Mouse (Mus musculus) neural tube, embryonic 14.5 days (tissue): ENCODE measurements around the gene Hmces. TPM values are rescaled to one million over a fixed set of nuclear protein-coding genes. Genes with fewer than 3 reads are reported as not detected.
A peak's percentile ranks its signal among the peaks of the same experiment; 100 is the strongest.
"Not testable (repeated sequence)": the region's sequence is repeated elsewhere in the genome, so short reads cannot be mapped to it uniquely, and the experiment has no call there.

ENCODE experiments used
- ATAC-seq: fragments of 200-750 bp; cut with Nextera tagmentation; 2 replicates; pipeline ENCODE4 v1.8.0; 2017; ENCODE audit warnings: low read depth, mild to moderate bottlenecking, moderate TSS enrichment, moderate library complexity
- H3K27ac ChIP-seq: fragments of 300-500 bp; sonication (generic); 2 replicates; pipeline ENCODE4 v1.5.1; 2014; ENCODE audit warnings: low read depth, mild to moderate bottlenecking, control low read depth, low read length, moderate library complexity, mixed read lengths
- H3K27me3 ChIP-seq: fragments of 300-500 bp; sonication (generic); 2 replicates; pipeline ENCODE4 v1.6.1; 2014; ENCODE audit warnings: low read length; ENCODE audit not compliant: control insufficient read depth, insufficient read depth
- H3K36me3 ChIP-seq: fragments of 300-500 bp; sonication (generic); 2 replicates; pipeline ENCODE4 v1.6.1; 2014; ENCODE audit warnings: low read length, mixed read lengths; ENCODE audit not compliant: control insufficient read depth, insufficient read depth
- H3K4me1 ChIP-seq: fragments of 300-500 bp; sonication (generic); 2 replicates; pipeline ENCODE4 v1.6.1; 2014; ENCODE audit warnings: low read length; ENCODE audit not compliant: control insufficient read depth, insufficient read depth
- H3K4me2 ChIP-seq: fragments of 300-500 bp; sonication (generic); 2 replicates; pipeline ENCODE4 v1.6.1; 2014; ENCODE audit warnings: mild to moderate bottlenecking, low read depth, low read length, control low read depth
- H3K4me3 ChIP-seq: fragments of 300-500 bp; sonication (generic); 2 replicates; pipeline ENCODE4 v1.5.1; 2014; ENCODE audit warnings: low read depth, low read length, control low read depth, mixed read lengths
- H3K9ac ChIP-seq: fragments of 300-500 bp; sonication (generic); replicated peaks from 2 replicates; pipeline ENCODE4 v1.6.1; 2014; ENCODE audit warnings: low read depth, mild to moderate bottlenecking, control low read depth, low read length, mixed read lengths
- H3K9me3 ChIP-seq: fragments of 300-500 bp; sonication (generic); 2 replicates; pipeline ENCODE4 v1.6.1; 2016; ENCODE audit warnings: low read length; ENCODE audit not compliant: control insufficient read depth
- WGBS: fragments of 180-500 bp; shearing (Covaris S2); extraction: QIAGEN DNeasy Blood & Tissue Kit; methylation state at CpG from one replicate; pipeline ENCODE4 v1.1.7; 2014; 5-methylcytosine and 5-hydroxymethylcytosine counted together
- polyA plus RNA-seq: library from polyadenylated mRNA; unstranded; fragments of >200 nt; fragmentation: Nextera tagmentation; extraction: Ambion mirVana; gene quantifications from 2 replicates; pipeline ENCODE4 v1.2.1, GENCODE M21; 2014

The Hmces gene
- polyA plus RNA-seq, 1 experiment from 2014 or later: 46.6 TPM

GRCm38 (mm10) chr6:87937178-87937788 lies 23.5 kb downstream of the Hmces start:
- Histone ChIP-seq H3K27me3 (no peaks in the 10 kb centered on the region), H3K4me1 (no peaks in the 10 kb centered on the region), H3K9ac (no peak overlapping the region), H3K4me2 (peak overlapping the region; percentile 14; the same call in 1 of the 2 replicates), H3K36me3 (peaks cover 33% of the 10 kb centered on the region), H3K4me3 (no peak overlapping the region), H3K27ac (0 out of 2 replicates have a peak overlapping the region, but pooled peaks have one; percentile 22), H3K9me3 (no peaks in the 10 kb centered on the region)
- 30% methylated on average over 19 of the region's 19 CpGs for WGBS
- ATAC-seq: peak; percentile 93

GRCm38 (mm10) chr6:87938941-87939340 lies 25.2 kb downstream of the Hmces start:
- ATAC-seq: no peak
- Histone ChIP-seq H3K36me3 (peaks cover 21% of the 10 kb centered on the region), H3K4me2 (no peak overlapping the region), H3K27ac (no peak overlapping the region), H3K4me3 (no peak overlapping the region), H3K27me3 (no peaks in the 10 kb centered on the region), H3K4me1 (no peaks in the 10 kb centered on the region), H3K9ac (no peak overlapping the region), H3K9me3 (no peaks in the 10 kb centered on the region)
- 79% methylated on average over 3 of the region's 3 CpGs for WGBS

GRCm38 (mm10) chr6:87942179-87942578 lies 28.4 kb downstream of the Hmces start:
- H3K4me1 ChIP-seq: no peaks in the 10 kb centered on the region
- 0 out of 2 replicates have a peak, but pooled peaks cover 2% of the 10 kb centered on the region for H3K36me3 ChIP-seq
- H3K27me3 ChIP-seq: no peaks in the 10 kb centered on the region
- no peak overlapping the region for H3K4me3 ChIP-seq
- H3K27ac ChIP-seq: no peak overlapping the region
- no peak overlapping the region for H3K4me2 ChIP-seq
- no peaks in the 10 kb centered on the region for H3K9me3 ChIP-seq
- 91% methylated on average over 7 of the region's 7 CpGs for WGBS
- ATAC-seq: no peak
- H3K9ac ChIP-seq: no peak overlapping the region

- not testable (repeated sequence) for H3K4me1 ChIP-seq, H3K27ac ChIP-seq, H3K36me3 ChIP-seq, H3K9ac ChIP-seq, H3K4me3 ChIP-seq, ATAC-seq, H3K27me3 ChIP-seq, H3K9me3 ChIP-seq, H3K4me2 ChIP-seq
- WGBS: 73% methylated on average over 4 of the region's 4 CpGs
These were observed 48.7 kb downstream of the Hmces start for GRCm38 (mm10) chr6:87962457-87962856.

GRCm38 (mm10) chr6:87970041-87970440 lies 56.3 kb downstream of the Hmces start:
- no peak for ATAC-seq

GRCm38 (mm10) chr6:87979728-87980127 lies 66.0 kb downstream of the Hmces start:
- Histone ChIP-seq H3K36me3 (0 out of 2 replicates have a peak, but pooled peaks cover 6% of the 10 kb centered on the region), H3K9ac (no peak overlapping the region), H3K4me3 (peak overlapping the region; percentile 69), H3K9me3 (no peaks in the 10 kb centered on the region), H3K27ac (peak overlapping the region; percentile 87), H3K4me2 (peak overlapping the region; percentile 83), H3K4me1 (peaks cover 18% of the 10 kb centered on the region), H3K27me3 (peaks cover 3% of the 10 kb centered on the region; the same call in 1 of the 2 replicates)
- ATAC-seq: no peak
- 74% methylated on average over 3 of the region's 3 CpGs for WGBS

More at GRCm38 (mm10) chr6:87970041-87970440, 56.3 kb downstream of the Hmces start:
- Histone ChIP-seq H3K9ac (no peak overlapping the region), H3K4me2 (no peak overlapping the region), H3K36me3 (no peaks in the 10 kb centered on the region), H3K4me3 (no peak overlapping the region), H3K4me1 (no peaks in the 10 kb centered on the region), H3K27me3 (no peaks in the 10 kb centered on the region), H3K27ac (no peak overlapping the region), H3K9me3 (no peaks in the 10 kb centered on the region)
- WGBS: 36% methylated on average over 2 of the region's 2 CpGs

GRCm38 (mm10) chr6:87980374-87981029 lies 66.8 kb downstream of the Hmces start:
- H3K4me1 ChIP-seq: peaks cover 18% of the 10 kb centered on the region
- under 1% methylated on average over 61 of the region's 66 CpGs for WGBS
- peak overlapping the region; percentile 83 for H3K4me2 ChIP-seq
- 0 out of 2 replicates have a peak, but pooled peaks cover 9% of the 10 kb centered on the region for H3K36me3 ChIP-seq
- peak overlapping the region; percentile 87 for H3K27ac ChIP-seq
- peak; percentile 89 for ATAC-seq
- H3K27me3 ChIP-seq: peaks cover 3% of the 10 kb centered on the region; the same call in 1 of the 2 replicates
- no peaks in the 10 kb centered on the region for H3K9me3 ChIP-seq
- H3K4me3 ChIP-seq: peak overlapping the region; percentile 69
- H3K9ac ChIP-seq: peak overlapping the region; percentile 85

- WGBS: under 1% methylated on average over 29 of the region's 56 CpGs
- Histone ChIP-seq H3K4me3 (peak overlapping the region; percentile 69), H3K27me3 (peaks cover 3% of the 10 kb centered on the region; the same call in 1 of the 2 replicates), H3K36me3 (0 out of 2 replicates have a peak, but pooled peaks cover 9% of the 10 kb centered on the region), H3K4me2 (peak overlapping the region; percentile 83), H3K4me1 (peaks cover 18% of the 10 kb centered on the region), H3K9me3 (no peaks in the 10 kb centered on the region), H3K9ac (peak overlapping the region; percentile 85), H3K27ac (peak overlapping the region; percentile 87)
- peak; percentile 55 for ATAC-seq
These were observed 67.3 kb downstream of the Hmces start for GRCm38 (mm10) chr6:87981030-87981485.
